Comparison of ENCODE assay signal across 21 mouse cellular contexts in genomic region chr4:129662255-129662813, GRCm38 (mm10).
"Had no signal": no experiment of that assay in that cellular context is flagged by ENCODE, and none has a peak within 500 bp of the region (broad histone marks: within the 10 kb centered on the region; RNA-seq: fewer than 3 reads in every experiment).

No protein-coding gene starts in this region.

- DNase-seq: kidney, adult 11 months; kidney, adult 8-10 months; kidney, postnatal 10 days; kidney, postnatal 36 days; liver, postnatal 0 days; lung, postnatal 10 days; lung, postnatal 36 days; retina, postnatal 1 day; spleen, adult 18-20 months; thymus, postnatal 25 days had no signal

- H3K4me3 ChIP-seq: kidney, embryonic 15.5 days; limb, embryonic 15.5 days; lung, embryonic 15.5 days; megakaryocyte, embryonic 14.5 days; midbrain, embryonic 10.5 days; midbrain, embryonic 13.5 days; myocyte; neural tube, embryonic 13.5 days had no signal

- ATAC-seq: liver, postnatal 0 days; midbrain, embryonic 13.5 days; midbrain, embryonic 16.5 days had no signal

- H3K4me1 ChIP-seq: kidney, embryonic 15.5 days; limb, embryonic 15.5 days; lung, embryonic 15.5 days; midbrain, embryonic 10.5 days; midbrain, embryonic 13.5 days; neural tube, embryonic 13.5 days had no signal

- H3K27me3 ChIP-seq: kidney, embryonic 15.5 days; limb, embryonic 15.5 days; lung, embryonic 15.5 days; megakaryocyte, embryonic 14.5 days; midbrain, embryonic 13.5 days; neural tube, embryonic 13.5 days had no signal

- H3K9me3 ChIP-seq: kidney, embryonic 15.5 days; limb, embryonic 15.5 days; lung, embryonic 15.5 days; megakaryocyte, embryonic 14.5 days; midbrain, embryonic 10.5 days; midbrain, embryonic 13.5 days; neural tube, embryonic 13.5 days had no signal

- H3K27ac ChIP-seq: kidney, embryonic 15.5 days; limb, embryonic 15.5 days; liver, embryonic 14.5 days; lung, embryonic 15.5 days; midbrain, embryonic 10.5 days; midbrain, embryonic 13.5 days; neural tube, embryonic 13.5 days had no signal

- H3K9ac ChIP-seq: kidney, embryonic 15.5 days; limb, embryonic 15.5 days; liver, embryonic 14.5 days; liver, postnatal 0 days; lung, embryonic 15.5 days; midbrain, embryonic 13.5 days; neural tube, embryonic 13.5 days had no signal

- H3K4me2 ChIP-seq: kidney, embryonic 15.5 days; limb, embryonic 15.5 days; liver, embryonic 11.5 days; lung, embryonic 15.5 days; midbrain, embryonic 13.5 days; neural tube, embryonic 13.5 days had no signal
